Mouse (Mus musculus) cerebral cortex, adult 2 months (tissue): ENCODE results near the gene Creb5.

ENCODE experiments used
- WGBS: fragments of 180-500 bp; shearing (Covaris S2); methylation state at CpG from one replicate; pipeline ENCODE4 v1.1.7; 2018; 5-methylcytosine and 5-hydroxymethylcytosine counted together

The Creb5 gene

DNA sequence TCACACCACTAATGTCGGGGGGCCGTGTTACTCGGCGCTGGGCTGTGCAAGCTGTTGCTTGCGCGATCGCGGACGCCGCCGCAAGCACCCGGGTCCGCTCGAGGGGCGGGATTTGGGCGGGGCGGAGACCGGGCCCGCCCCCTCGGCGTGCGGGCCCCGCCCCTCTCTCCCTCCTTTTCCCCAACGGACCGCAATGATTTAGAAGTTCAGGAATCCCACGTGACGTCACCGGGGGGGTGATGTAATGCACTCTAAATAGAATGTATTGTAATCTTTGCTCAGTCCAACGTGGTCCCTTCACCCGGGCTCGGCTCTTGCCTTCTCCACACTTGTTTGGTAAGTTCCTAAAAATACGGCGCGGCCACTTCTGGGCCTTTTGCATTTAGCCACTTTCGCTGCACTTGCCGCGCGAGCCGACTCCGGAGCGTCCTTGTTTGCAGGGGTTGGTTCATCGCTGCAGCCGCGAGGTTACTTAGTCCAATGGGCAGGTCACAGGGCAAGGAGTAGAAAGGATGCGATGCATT is at the start of gene Creb5:
Gene Creb5 (plus strand): TSS at position 233 of the 524 bp plus-strand sequence.
- under 1% methylated on average over 45 of the region's 45 CpGs for WGBS

DNA sequence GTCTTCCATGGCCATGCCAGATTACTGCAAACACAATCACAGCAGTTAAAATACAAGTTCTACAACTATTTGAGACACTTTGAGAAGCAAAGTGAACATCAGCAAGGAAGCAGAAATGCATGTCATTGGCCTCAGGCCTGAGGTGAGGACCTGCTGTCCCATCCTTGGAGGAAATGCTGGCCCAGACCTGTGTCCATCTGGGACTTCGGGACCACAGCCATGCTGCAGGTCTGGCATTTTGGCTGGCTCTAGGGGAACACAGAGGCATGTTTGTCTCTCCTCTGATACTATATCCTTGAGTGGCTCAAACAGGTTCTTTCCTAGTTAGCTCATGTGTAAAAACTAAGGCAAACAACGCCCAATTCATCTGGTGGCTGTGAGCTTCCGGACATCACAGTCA is 27.2 kb upstream of the Creb5 start:
- 94% methylated on average over 3 of the region's 3 CpGs for WGBS

DNA sequence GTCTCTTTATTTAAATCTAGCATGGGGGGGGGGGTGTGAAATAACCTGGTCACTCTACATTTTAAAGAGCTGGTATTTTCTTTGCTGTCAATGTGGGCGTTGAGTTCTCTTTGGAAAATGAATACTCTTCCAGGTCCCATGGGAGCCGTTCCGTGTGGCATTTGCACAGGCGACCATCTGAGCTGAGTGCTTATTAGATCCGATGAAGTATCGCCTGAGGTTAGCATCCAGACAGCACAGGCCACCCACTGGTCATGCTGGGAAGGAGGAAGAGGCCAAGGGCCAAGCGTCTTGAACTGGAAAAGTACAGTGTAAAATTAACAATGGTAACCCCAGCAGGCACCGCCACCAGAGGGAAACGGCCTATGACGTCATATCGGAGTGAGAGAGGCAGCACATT is 24.7 kb upstream of the Creb5 start:
- 67% methylated on average over 11 of the region's 11 CpGs for WGBS

DNA sequence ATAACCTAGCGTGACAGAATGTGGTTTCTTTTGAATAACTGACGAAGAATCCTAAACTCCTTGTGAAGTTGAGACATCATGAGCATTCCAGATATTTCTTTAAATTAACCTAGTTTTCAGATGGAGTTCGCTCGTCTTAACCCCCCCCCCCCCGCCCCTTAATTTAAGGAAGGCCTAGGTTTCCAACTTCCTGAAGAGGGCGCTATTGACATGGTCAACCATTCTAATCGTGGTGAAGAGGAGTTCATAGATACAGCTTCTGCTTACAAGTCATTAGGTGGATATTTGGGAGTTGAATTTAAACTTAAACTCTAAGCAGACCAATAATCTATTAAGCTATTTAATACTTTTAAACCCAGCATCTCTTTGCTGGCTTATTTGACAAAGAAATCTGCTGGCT is 20.0 kb upstream of the Creb5 start:
- 25% methylated on average over 7 of the region's 7 CpGs for WGBS

DNA sequence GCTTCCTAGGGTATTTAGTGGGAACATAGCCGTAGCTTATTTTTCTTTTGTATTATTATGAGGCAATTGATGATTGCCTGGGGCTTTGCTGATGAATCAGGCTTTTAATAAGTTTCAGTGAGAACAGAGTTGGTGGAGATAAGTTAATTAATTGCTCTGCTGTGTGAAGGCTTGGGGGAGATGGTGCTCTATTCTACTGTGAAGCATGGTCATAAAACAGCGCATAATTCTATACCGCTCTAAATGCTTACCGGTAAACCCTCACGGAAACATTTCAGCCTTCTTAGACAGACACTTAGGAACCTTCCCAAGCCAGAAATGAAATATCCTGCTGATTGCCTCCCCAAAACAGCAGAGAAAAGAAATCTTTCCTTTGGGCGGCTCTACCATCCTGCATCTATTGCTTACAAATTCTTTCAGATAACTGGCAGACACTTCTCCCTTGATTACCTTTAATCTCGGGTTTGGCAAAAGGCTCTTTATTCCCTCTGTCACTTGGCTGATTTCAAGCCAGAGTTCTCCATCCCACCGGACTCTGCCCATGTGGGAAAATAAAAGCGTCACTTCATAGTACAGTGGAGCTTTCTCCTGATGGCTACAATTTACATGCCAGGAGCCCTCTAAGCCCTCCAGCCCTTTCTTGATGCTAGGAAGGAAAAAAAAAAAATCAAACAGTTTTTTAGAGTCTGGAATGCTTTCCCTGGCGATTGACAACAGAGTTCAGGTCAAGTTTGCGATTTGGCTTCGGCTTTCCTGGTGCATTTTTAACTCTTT is 19.2 kb upstream of the Creb5 start:
- WGBS, result 37% methylated on average over 12 of the region's 12 CpGs

DNA sequence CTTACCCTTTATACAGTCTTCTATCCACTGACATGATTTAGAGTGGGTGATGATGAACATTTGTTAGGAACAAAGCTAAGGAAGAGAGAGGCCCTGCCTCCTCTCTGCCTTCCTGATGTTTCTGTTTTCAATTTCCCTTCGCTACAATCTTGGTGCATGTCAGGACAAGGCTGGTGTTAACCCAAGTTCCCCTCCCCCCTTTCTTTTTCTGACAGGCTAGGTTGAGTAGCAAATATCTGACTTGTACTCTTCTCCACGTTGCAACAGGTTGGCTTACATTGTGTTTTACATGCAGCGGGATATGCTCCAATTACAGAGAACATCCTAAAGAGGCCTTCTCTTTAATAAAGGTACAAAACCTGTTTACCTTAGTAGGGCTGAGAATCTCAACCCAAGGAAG is 15.9 kb upstream of the Creb5 start:
- WGBS, result 79% methylated on average over 3 of the region's 3 CpGs

DNA sequence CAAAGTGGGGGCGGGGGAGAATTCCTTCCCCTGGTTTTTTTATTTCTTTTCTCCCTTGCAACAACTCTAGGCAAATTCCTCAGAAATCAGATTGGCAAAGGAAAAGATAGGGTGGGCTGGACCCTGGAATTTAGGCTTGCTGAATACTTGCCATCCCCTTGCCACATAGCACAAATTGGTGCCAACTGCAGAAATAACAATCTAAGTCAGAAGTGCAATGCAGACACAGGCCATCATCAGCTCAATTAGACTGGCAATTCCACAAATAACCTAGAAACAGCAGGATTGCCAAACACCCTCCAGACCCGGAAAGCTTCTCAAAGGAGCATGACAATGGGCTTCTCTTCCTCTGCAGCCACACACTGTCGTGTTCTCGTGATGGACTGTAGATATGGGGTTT is 15.4 kb upstream of the Creb5 start:
- 67% methylated on average over 4 of the region's 4 CpGs for WGBS

DNA sequence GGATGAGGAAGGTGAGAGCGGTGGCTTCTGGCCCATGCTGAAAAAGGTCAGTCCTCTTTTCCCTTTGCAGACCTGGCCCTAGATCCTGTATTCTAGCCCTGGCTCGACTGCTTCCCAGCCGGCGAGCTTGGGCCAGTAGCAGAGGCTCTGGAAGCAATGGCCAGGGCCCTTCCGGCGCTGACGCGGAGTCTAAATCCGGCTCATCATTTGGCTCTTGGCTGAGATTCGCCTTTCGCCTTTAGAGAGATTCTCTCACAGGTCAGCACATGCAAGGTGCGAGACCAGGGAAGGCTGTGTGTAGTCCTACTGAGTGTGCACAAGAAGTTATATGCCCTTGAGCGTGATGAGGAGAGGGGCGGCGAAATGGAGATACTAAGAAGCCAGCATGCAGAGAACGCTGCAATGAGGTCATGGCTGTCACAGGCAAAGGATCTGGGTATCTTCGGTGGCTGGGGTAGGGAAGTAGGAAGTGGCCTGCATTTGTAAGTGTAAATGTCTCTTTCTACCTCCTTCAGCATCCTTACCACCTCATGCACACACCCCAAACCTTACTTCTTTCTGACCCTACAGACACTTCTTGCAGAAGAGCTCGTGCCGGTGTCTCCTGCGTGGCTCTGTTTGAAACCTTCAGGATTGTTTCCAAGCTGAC is 557 bp upstream of the Creb5 start:
- 31% methylated on average over 20 of the region's 20 CpGs for WGBS

DNA sequence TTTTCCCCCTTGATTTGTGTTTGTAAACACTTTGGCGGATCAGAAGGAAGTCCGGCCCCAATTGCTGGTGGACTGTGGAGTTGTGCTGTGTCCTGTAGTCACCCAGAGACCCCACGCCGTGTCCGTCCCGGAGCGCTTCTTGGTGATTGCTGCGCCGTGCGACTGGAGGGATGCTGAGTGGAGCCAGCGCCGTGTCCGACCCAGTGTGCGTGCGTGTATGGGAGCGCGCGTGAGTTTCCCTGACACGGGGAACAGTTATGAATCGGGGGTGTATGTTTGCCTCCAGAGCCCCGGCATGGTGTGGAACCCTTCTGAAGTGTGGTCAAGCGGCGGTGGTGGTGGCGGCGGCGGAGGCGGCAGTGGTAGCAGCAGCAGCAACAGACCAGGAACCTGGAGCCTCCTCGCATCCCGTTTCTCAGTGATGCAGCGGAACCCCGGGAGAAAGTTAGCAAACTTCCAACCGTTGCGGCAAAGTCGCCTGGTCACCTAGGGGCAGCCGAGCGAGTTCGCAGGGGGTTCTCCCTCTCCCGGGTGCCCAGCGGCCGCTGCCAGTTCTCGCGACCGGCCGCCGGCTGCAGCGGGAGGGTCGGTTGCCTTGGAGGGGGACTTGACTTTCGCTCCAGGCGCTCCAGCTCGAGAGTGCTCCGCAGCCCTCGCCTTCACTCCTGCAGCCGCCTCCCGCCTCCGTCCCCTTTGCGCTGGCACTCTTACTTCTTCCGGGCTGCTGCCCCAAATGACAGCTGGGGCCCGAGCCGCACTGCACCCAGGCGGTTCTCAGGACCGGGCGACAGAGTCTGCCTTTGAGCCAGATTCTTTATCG is 702 bp downstream of the Creb5 start:
- WGBS, result under 1% methylated on average over 63 of the region's 63 CpGs

DNA sequence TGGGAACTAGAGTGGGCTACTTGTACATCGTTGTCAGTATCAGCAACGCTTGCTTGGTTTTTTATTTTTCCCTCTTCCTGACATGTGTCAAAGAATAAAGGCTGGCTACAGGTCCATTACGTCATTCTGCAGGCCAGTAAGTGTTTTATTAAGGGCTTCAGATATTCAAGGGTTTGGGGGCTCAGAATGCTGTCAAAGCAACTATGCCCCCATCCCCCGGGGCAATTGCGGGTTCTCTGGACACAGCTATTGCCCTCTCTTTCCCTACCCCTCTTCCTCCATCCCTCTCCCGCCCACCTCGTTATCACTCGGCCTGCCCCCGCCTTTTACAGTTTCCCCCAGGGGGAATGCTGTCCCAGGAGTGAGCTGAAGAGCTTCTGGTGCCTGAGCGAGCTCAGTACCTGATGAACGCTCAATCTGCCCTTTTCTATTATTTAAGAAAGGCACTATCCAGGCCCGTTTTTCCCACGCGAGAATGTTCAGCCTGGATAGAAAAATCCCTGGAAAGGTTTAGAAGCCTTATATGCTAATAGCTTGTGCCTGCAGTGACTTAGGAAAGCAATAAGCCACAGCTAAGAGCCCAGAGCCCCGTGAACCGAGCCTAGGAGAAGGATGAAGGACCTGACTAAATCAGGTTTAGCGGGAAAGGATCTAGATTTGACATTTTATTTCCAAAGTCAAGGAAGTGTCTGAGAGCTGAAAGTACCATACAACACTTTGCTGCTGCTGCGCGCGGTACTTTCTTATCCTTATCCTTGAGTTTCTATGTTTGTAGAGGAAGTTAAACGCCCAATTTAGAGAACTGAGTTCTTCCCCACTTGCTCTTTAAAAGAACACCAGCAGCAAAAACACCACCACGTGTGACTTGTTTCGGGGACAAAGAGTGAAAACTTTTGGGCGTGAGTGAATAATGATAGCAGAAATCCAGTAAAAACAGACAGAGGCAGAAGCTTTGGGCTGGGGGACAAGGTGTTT is 1.8 kb downstream of the Creb5 start:
- 19% methylated on average over 24 of the region's 24 CpGs for WGBS

DNA sequence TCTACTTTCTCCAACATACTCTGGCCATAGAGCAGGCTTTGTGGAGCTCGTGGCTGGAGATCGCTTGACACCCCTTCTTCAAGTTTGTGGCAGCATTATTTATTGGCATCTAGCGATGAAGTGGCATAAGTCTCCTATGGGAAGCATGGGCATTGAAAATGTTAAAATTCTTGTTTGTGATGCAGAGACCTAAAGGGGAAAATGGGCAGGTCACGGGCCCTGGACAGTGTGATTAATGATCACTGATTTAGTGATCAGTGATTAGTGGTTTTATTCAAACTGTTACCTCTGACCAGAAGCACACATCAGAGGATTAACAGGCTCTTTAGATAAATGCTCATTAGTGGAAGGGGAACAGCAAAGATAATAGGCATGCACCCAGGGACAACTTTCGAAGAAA is 2.6 kb downstream of the Creb5 start:
- 43% methylated on average over 5 of the region's 5 CpGs for WGBS

DNA sequence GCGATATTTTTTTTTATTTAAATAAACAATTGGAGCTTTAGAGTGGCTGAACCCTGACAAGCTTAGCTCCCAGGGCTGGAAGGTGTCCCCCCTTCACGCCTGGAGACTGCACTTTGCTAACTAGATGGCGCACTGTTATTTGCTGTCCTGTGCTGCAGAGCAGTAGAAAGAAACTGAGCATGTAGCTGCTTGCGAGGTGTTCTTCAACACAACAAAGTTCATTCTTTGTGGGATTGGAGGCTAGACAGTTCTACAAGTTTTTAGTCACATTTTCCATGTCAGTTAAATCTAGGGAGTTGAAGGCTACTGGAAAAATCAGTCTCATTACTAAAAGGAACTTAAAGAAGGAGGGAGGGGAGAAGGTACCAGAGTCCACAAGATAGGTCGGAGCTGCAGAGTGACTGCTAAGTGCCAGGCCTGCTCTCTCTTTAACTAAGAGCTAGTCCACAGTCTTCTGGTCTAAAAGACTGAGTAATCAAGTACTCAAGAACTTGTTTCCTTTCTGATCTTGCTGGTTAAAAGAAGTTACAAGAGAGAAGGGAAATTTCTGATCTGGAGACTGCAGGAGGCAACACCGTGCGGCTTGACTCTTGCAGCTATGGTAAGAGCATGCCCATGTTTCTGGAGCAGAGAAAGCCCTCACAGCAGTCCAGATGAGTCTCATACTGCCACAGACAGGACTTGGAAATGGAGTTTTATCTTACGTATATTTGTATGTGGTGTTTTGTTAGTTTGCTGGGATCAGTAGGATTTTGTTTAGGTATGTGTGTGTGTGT is 3.3 kb downstream of the Creb5 start:
- 60% methylated on average over 8 of the region's 8 CpGs for WGBS

DNA sequence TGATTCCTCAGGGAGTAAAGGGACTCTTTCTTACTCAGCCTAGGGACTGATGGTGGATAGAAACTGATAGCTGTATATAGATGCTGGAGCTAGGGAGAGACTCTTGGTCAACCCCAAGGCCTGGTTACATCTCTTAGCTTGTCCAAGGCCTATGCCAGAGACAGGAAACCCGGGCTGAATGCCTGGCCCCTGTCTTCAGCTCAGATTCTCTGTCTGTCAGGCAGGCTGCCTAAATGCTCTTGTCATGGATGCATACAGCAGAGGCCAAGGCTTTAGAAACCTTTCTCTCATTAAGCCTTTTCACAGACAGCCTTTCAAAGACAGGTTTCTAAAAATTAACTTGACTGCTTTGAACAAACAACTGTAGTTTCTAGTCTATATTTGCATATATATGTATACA is 5.9 kb downstream of the Creb5 start:
- 61% methylated on average over 1 of the region's 1 CpGs for whole genome bisulfite sequencing

DNA sequence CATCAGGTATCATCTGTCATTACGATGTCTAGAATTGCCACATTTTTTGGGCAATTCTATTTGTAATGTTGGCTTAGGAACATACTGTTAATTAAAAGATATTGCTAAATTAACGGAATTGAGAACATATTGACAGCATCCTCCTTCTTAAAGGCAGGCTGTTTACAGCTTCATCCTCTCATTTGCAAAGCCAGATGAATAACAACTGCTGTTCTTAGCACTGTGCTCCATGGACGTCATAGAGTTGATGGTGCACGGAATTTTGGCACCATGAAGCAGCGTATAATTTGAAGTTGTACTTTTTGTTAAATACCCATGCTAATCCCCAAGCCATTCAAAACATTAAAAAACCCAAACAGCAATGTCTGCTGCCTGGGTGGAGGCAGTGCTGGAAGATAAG is 10.8 kb downstream of the Creb5 start:
- WGBS, result 85% methylated on average over 5 of the region's 5 CpGs

DNA sequence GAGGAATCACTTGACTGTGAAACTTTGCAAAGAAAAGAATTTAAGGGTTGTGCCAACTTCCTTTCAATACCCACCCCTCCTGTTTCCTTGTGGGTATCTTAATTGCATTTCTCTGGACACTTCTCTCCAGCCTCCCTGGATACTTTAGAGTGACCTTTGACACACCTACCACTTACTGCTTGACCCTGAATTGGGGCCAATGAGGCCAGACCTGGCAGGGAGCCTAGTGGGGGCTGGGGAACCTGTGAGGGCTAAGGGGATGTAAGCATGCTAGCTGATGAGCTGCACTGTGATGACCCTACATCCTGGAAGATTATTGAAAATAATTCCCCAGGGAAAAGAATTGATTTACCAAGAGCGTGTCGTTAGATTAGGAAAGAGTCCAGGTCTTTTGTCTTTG is 17.1 kb downstream of the Creb5 start:
- 95% methylated on average over 2 of the region's 2 CpGs for WGBS

DNA sequence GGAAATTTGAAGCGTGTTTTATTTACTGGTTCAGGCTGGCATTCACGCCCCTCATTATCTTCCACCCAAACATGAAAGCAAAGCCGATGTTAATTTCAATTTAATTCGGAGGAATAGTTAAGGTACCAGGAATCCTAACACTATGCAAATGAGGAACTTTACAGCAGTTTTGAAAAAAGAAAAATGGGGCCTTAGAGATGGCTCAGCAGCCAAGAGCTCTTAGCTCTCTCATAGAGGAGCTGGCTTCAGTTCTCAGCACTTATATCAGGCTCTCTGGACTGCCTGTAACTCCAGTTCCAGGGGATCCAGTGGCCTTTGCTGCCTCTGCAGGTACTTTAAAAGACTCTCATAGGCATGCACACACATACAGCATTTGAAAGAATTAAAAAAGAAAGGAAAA is 19.1 kb downstream of the Creb5 start:
- 58% methylated on average over 4 of the region's 4 CpGs for WGBS

DNA sequence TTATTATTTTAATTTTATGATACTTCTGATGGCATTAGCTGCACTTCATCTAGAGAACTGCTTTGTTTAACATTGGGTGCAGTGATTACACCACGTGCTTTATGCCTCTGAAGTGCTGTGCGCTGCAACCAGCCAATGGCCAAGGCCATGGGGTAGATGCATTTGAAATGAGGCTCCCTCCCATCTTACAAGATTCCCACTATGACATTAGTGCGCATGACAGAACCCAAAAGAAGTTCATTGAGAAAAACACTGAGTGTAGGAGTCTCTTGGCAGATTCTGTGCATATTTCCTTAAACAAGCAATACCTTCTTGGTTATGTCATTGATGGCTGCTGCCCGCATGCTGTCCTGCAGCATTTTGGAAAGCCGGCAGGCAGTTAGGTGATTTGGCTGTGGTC is 19.6 kb downstream of the Creb5 start:
- WGBS, result 75% methylated on average over 5 of the region's 5 CpGs

DNA sequence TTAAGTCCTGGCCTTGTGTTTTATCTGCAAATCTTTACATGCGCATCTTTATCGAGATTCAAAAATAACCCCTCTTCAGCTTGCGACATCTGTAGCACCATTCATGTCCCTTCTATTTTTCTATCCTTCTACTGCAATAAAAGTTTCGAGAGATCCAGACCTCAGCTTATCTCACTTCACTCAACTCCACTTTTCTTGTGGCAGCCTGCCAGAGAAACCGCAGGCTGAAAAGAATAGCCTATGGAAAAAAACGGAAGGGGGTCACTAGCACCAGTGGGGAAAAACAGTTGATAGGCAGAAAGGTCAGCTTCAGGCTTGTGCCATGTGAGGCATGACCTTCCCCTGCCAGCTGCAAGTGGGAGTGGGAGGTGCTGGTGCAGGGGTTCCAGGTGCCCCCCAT is 21.6 kb downstream of the Creb5 start:
- 45% methylated on average over 6 of the region's 6 CpGs for WGBS

DNA sequence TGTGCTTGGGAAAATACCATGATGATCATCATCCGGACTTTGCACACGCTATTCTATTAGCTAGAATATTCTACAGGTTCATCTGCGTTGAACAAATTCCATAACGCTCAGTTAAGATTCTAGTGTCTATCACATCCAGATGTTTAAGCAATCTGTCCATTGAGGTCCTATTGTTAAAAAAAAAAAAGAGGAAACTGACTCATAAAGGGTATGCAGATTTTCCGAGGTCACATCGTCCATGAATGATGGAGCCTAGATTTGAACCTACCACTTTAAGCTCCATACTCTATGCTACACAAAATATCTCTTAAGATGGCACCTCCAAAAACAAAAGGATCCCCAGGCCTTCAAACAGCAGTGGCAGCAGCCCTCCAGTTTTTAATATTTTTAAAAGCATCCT is 26.5 kb downstream of the Creb5 start:
- 90% methylated on average over 6 of the region's 6 CpGs for WGBS

DNA sequence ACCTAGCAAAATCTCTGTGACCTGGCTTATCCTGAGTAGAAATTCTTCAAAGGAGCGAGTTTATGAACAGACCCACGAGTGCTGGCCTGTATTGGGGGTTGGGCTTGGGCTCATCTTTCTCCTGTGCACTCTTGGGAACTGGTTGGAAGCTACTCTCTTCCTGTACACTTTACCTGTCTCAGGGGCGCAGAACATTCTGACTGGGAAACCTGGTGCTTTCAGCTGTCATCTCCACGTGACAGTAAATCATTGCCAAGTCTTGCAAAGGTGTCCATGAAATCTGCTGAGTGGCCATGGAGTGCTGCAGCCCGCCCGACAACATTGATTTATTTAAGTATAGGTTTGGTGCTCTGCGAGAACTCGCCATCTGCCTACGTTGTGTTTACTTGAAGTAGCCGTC is 27.1 kb downstream of the Creb5 start:
- 91% methylated on average over 10 of the region's 10 CpGs for WGBS
